Comparison of ENCODE assay signal across 16 mouse cellular contexts in genomic region chr6:91108301-91108916, GRCm38 (mm10). TPM values are rescaled to one million over a fixed set of nuclear protein-coding genes. Genes with fewer than 3 reads are reported as not detected.
DNase-seq lines count a peak whose midpoint lies in the region; ATAC-seq and TF ChIP-seq lines count a peak whose summit lies in the region.
"Had no signal": no experiment of that assay in that cellular context is flagged by ENCODE, and none has a peak within 500 bp of the region (broad histone marks: within the 10 kb centered on the region; RNA-seq: fewer than 3 reads in every experiment).

No protein-coding gene starts in this region.

- H3K27me3 ChIP-seq in thymus, adult 2 months (ENCODE audit: control insufficient read depth, insufficient read depth, low read length) = no peaks in the 10 kb centered on the region
- H3K27me3 ChIP-seq: embryonic facial prominence, embryonic 15.5 days; midbrain, embryonic 15.5 days; neural tube, embryonic 12.5 days had no signal

- no peak for TF ChIP-seq CTCF in thymus, adult 2 months (IDR thresholded peaks at IDR 0.05; ENCODE audit: borderline replicate concordance, control insufficient read depth, extremely low read depth, insufficient read depth, low read length, poor library complexity)

- intact Hi-C loops in left cerebral cortex, postnatal 4 days (cut with DNase I) = no loop called here
- intact Hi-C loops in left cerebral cortex, postnatal 10 days (cut with DNase I) = no loop called here

- H3K27ac ChIP-seq in thymus, adult 2 months (ENCODE audit: control insufficient read depth, insufficient read depth, low read length) = peak overlapping the region; percentile 91
- H3K27ac ChIP-seq: embryonic facial prominence, embryonic 15.5 days; forebrain, embryonic 10.5 days; midbrain, embryonic 15.5 days; neural tube, embryonic 12.5 days had no signal

- H3K36me3 ChIP-seq in thymus, adult 2 months (ENCODE audit: control insufficient read depth, insufficient read depth, low read length) = no peaks in the 10 kb centered on the region
- H3K36me3 ChIP-seq: embryonic facial prominence, embryonic 15.5 days; midbrain, embryonic 15.5 days; neural tube, embryonic 12.5 days had no signal

- H3K4me3 ChIP-seq in thymus, adult 2 months (ENCODE audit: control insufficient read depth, insufficient read depth, low read length) = no peak overlapping the region
- H3K4me3 ChIP-seq: embryonic facial prominence, embryonic 15.5 days; forebrain, embryonic 10.5 days; midbrain, embryonic 15.5 days; neural tube, embryonic 12.5 days had no signal

- H3K4me1 ChIP-seq in thymus, adult 2 months (replicated peaks; ENCODE audit: control insufficient read depth, insufficient read depth, low read length) = peaks cover 32% of the 10 kb centered on the region
- H3K4me1 ChIP-seq: midbrain, embryonic 15.5 days; neural tube, embryonic 12.5 days had no signal

- ATAC-seq in frontal cortex, adult (ENCODE audit: low TSS enrichment) = no peak
- ATAC-seq: midbrain, embryonic 15.5 days had no signal

- peak; percentile 20 to 22 for DNase-seq in cerebellum, postnatal 14 days
- DNase-seq in cerebellum, adult 11-12 months = no peak
- peak; percentile 26 for DNase-seq in left cerebral cortex, postnatal 4 days
- DNase-seq in left cerebral cortex, postnatal 10 days (ENCODE audit: extremely low spot score in 1 of 2, low spot score in 2 of 2) = no peak
- peak; percentile 16 for DNase-seq in thymus, adult 2 months
- no peak for DNase-seq in thymus, postnatal 4 days
- DNase-seq: adrenal gland, postnatal 14 days; cerebellum, adult 2 months; gastrocnemius, postnatal 14 days; kidney, adult 9 months; right cerebral cortex, postnatal 4 days had no signal

- no peak for TF ChIP-seq POLR2A in thymus, adult 2 months (IDR thresholded peaks at IDR 0.05; ENCODE audit: control insufficient read depth, extremely low read depth, insufficient read depth, low read length, poor library complexity)

- 26% methylated on average over 3 of the region's 3 CpGs for WGBS in thymus, adult 2 months

RNA-seq across cellular contexts. Expression of gene Nup210, which starts 8.2 kb away (rescaled TPM):
- total RNA-seq in left cerebral cortex, postnatal 4 days (2021) = 10 to 100 TPM; 43.6 to 49.4 TPM
- total RNA-seq in left cerebral cortex, postnatal 10 days (2021) = 10 to 100 TPM; 35.6 to 36.7 TPM
- 219 and 378 TPM in 2 replicates for polyA plus RNA-seq in thymus, adult 2 months (2012; rRNA removed)

RNA-seq across cellular contexts. Expression of gene Hdac11, which starts 48.1 kb away (rescaled TPM):
- 10 to 100 TPM; 67.9 to 78.2 TPM for total RNA-seq in left cerebral cortex, postnatal 4 days (2021)
- total RNA-seq in left cerebral cortex, postnatal 10 days (2021) = 100 to 1,000 TPM; 111 to 117 TPM
- 10.8 and 16.6 TPM in 2 replicates for polyA plus RNA-seq in thymus, adult 2 months (2012; rRNA removed)

Comparison
In these comparisons a context has a peak if more than half of its experiments do, and no peak if none do; other contexts are left out.
1. DNase-seq: peak in cerebellum, postnatal 14 days (2 of 2), left cerebral cortex, postnatal 4 days (single experiment) and thymus, adult 2 months (single experiment); none in cerebellum, adult 11-12 months (single experiment), left cerebral cortex, postnatal 10 days (0 of 2) and thymus, postnatal 4 days (single experiment).